Mouse (Mus musculus) adrenal gland, adult (tissue): ENCODE results near the gene Gm20911.
"Not testable (repeated sequence)": the region's sequence is repeated elsewhere in the genome, so short reads cannot be mapped to it uniquely, and the experiment has no call there.

Experiments
- DNase-seq, 2 experiments: peaks; one replicate each; pipeline ENCODE4 v3.0.0; 2022 to 2023; ENCODE audit warnings: low spot score in 1 of 2; ENCODE audit not compliant: inconsistent age in 2 of 2

The Gm20911 gene

GRCm38 (mm10) chrY:81457707-81458106 lies at the start of gene Gm20911:
Gene Gm20911, plus strand, starts transcription at chrY:81458007.
- not testable (repeated sequence) for DNase-seq
